Mouse (Mus musculus) heart, embryonic 10.5 days (tissue): ENCODE measurements at regions not wholly inside any gene's neighbourhood (a gene's known extent, or its start where the extent isn't known, plus 50 kb on each side); places are given as distances from the start of the nearest gene placed in this dataset.

ENCODE experiments used
- DNase-seq: peaks from one replicate; pipeline ENCODE4 v3.0.0-alpha.2; 2017; ENCODE audit warnings: low spot score
- H3K27ac ChIP-seq: fragments of 300-500 bp; sonication (generic); 2 replicates; pipeline ENCODE4 v1.5.1; 2016; ENCODE audit warnings: mild to moderate bottlenecking
- H3K27me3 ChIP-seq: fragments of 300-500 bp; sonication (generic); 2 replicates; pipeline ENCODE4 v1.6.1; 2016; ENCODE audit warnings: mild to moderate bottlenecking; ENCODE audit not compliant: poor library complexity, insufficient read depth, severe bottlenecking
- H3K36me3 ChIP-seq: fragments of 300-500 bp; sonication (generic); 2 replicates; pipeline ENCODE4 v1.6.1; 2016; ENCODE audit warnings: mild to moderate bottlenecking, moderate library complexity
- H3K4me1 ChIP-seq: fragments of 300-500 bp; sonication (generic); 2 replicates; pipeline ENCODE4 v1.6.1; 2016; ENCODE audit warnings: mild to moderate bottlenecking
- H3K4me3 ChIP-seq: fragments of 300-500 bp; sonication (generic); 2 replicates; pipeline ENCODE4 v1.5.1; 2016; ENCODE audit warnings: mild to moderate bottlenecking, moderate library complexity
- H3K9me3 ChIP-seq: fragments of 300-500 bp; sonication (generic); 2 replicates; pipeline ENCODE4 v1.6.1; 2016; ENCODE audit warnings: mild to moderate bottlenecking, moderate library complexity
- WGBS: fragments of 180-500 bp; shearing (Covaris S2); methylation state at CpG from one replicate; pipeline ENCODE4 v1.1.7; 2016; 5-methylcytosine and 5-hydroxymethylcytosine counted together

- WGBS: 72% methylated on average over 6 of the region's 6 CpGs
- DNase-seq: no peak
- Histone ChIP-seq H3K4me1 (no peaks in the 10 kb centered on the region), H3K9me3 (no peaks in the 10 kb centered on the region), H3K27ac (no peak overlapping the region), H3K4me3 (no peak overlapping the region), H3K36me3 (no peaks in the 10 kb centered on the region), H3K27me3 (no peaks in the 10 kb centered on the region)
These were observed 175.1 kb upstream of the Thbs1 start for GRCm38 (mm10) chr2:117936590-117936989.

- H3K4me1 ChIP-seq: no peaks in the 10 kb centered on the region
- no peak overlapping the region for H3K4me3 ChIP-seq
- no peaks in the 10 kb centered on the region for H3K36me3 ChIP-seq
- no peak overlapping the region for H3K27ac ChIP-seq
- no peaks in the 10 kb centered on the region for H3K9me3 ChIP-seq
- no peaks in the 10 kb centered on the region for H3K27me3 ChIP-seq
- no peak for DNase-seq
- WGBS: 74% methylated on average over 12 of the region's 12 CpGs
These were observed 173.2 kb upstream of the Thbs1 start for GRCm38 (mm10) chr2:117938283-117939049.

GRCm38 (mm10) chr2:117941517-117942096 is 170.1 kb upstream of the Thbs1 start:
- H3K4me1 ChIP-seq: no peaks in the 10 kb centered on the region
- no peak for DNase-seq
- no peaks in the 10 kb centered on the region for H3K9me3 ChIP-seq
- H3K36me3 ChIP-seq: no peaks in the 10 kb centered on the region
- H3K27me3 ChIP-seq: no peaks in the 10 kb centered on the region
- WGBS: 70% methylated on average over 6 of the region's 6 CpGs
- H3K27ac ChIP-seq: no peak overlapping the region
- no peak overlapping the region for H3K4me3 ChIP-seq

GRCm38 (mm10) chr2:117943666-117944065 is 168.0 kb upstream of the Thbs1 start:
- Histone ChIP-seq H3K27me3 (no peaks in the 10 kb centered on the region), H3K4me1 (no peaks in the 10 kb centered on the region), H3K36me3 (no peaks in the 10 kb centered on the region), H3K27ac (no peak overlapping the region), H3K9me3 (no peaks in the 10 kb centered on the region), H3K4me3 (no peak overlapping the region)
- 78% methylated on average over 5 of the region's 5 CpGs for WGBS
- DNase-seq: no peak

GRCm38 (mm10) chr2:117944325-117944724 is 167.4 kb upstream of the Thbs1 start:
- WGBS: 96% methylated on average over 1 of the region's 1 CpGs
- H3K4me3 ChIP-seq: no peak overlapping the region
- no peaks in the 10 kb centered on the region for H3K4me1 ChIP-seq

GRCm38 (mm10) chr2:117944942-117945341 is 166.7 kb upstream of the Thbs1 start:
- no peak for DNase-seq
- Histone ChIP-seq H3K27me3 (no peaks in the 10 kb centered on the region), H3K4me1 (no peaks in the 10 kb centered on the region), H3K4me3 (no peak overlapping the region), H3K36me3 (no peaks in the 10 kb centered on the region), H3K27ac (no peak overlapping the region), H3K9me3 (no peaks in the 10 kb centered on the region)
- WGBS: 82% methylated on average over 2 of the region's 2 CpGs

More at GRCm38 (mm10) chr2:117944325-117944724, 167.4 kb upstream of the Thbs1 start:
- Histone ChIP-seq H3K9me3 (no peaks in the 10 kb centered on the region), H3K27ac (no peak overlapping the region), H3K27me3 (no peaks in the 10 kb centered on the region), H3K36me3 (no peaks in the 10 kb centered on the region)
- no peak for DNase-seq

- 83% methylated on average over 5 of the region's 5 CpGs for WGBS
- Histone ChIP-seq H3K4me3 (no peak overlapping the region), H3K27ac (no peak overlapping the region), H3K36me3 (no peaks in the 10 kb centered on the region), H3K9me3 (no peaks in the 10 kb centered on the region), H3K27me3 (no peaks in the 10 kb centered on the region), H3K4me1 (no peaks in the 10 kb centered on the region)
- no peak for DNase-seq
These were observed 161.0 kb upstream of the Thbs1 start for GRCm38 (mm10) chr2:117950431-117951336.

- no peaks in the 10 kb centered on the region for H3K27me3 ChIP-seq
- no peak overlapping the region for H3K4me3 ChIP-seq
- DNase-seq: no peak
- H3K27ac ChIP-seq: no peak overlapping the region
- H3K36me3 ChIP-seq: no peaks in the 10 kb centered on the region
- WGBS: 74% methylated on average over 2 of the region's 2 CpGs
- no peaks in the 10 kb centered on the region for H3K9me3 ChIP-seq
- no peaks in the 10 kb centered on the region for H3K4me1 ChIP-seq
These were observed 160.3 kb upstream of the Thbs1 start for GRCm38 (mm10) chr2:117951337-117951718.

GRCm38 (mm10) chr2:117958737-117959136 is 152.9 kb upstream of the Thbs1 start:
- H3K9me3 ChIP-seq: no peaks in the 10 kb centered on the region
- WGBS: 83% methylated on average over 4 of the region's 4 CpGs
- no peaks in the 10 kb centered on the region for H3K27me3 ChIP-seq
- H3K4me1 ChIP-seq: peaks cover 7% of the 10 kb centered on the region; the same call in 1 of the 2 replicates
- H3K27ac ChIP-seq: no peak overlapping the region
- no peak overlapping the region for H3K4me3 ChIP-seq
- DNase-seq: no peak
- no peaks in the 10 kb centered on the region for H3K36me3 ChIP-seq

GRCm38 (mm10) chr2:117959440-117959839 is 152.2 kb upstream of the Thbs1 start:
- no peaks in the 10 kb centered on the region for H3K36me3 ChIP-seq
- no peaks in the 10 kb centered on the region for H3K27me3 ChIP-seq
- H3K9me3 ChIP-seq: no peaks in the 10 kb centered on the region
- H3K27ac ChIP-seq: no peak overlapping the region
- no peak for DNase-seq
- peaks cover 7% of the 10 kb centered on the region; the same call in 1 of the 2 replicates for H3K4me1 ChIP-seq
- H3K4me3 ChIP-seq: no peak overlapping the region

- Histone ChIP-seq H3K27ac (no peak overlapping the region), H3K9me3 (no peaks in the 10 kb centered on the region; the same call in 1 of the 2 replicates), H3K36me3 (no peaks in the 10 kb centered on the region), H3K27me3 (no peaks in the 10 kb centered on the region), H3K4me3 (no peak overlapping the region), H3K4me1 (peaks cover 7% of the 10 kb centered on the region; the same call in 1 of the 2 replicates)
- DNase-seq: no peak
- 63% methylated on average over 4 of the region's 4 CpGs for WGBS
These were observed 149.1 kb upstream of the Thbs1 start for GRCm38 (mm10) chr2:117962531-117962930.

GRCm38 (mm10) chr2:117963526-117963925 is 148.2 kb upstream of the Thbs1 start:
- Histone ChIP-seq H3K4me3 (no peak overlapping the region), H3K27ac (no peak overlapping the region), H3K36me3 (no peaks in the 10 kb centered on the region), H3K27me3 (no peaks in the 10 kb centered on the region), H3K9me3 (no peaks in the 10 kb centered on the region; the same call in 1 of the 2 replicates), H3K4me1 (peaks cover 7% of the 10 kb centered on the region; the same call in 1 of the 2 replicates)
- no peak for DNase-seq
- 74% methylated on average over 2 of the region's 2 CpGs for WGBS

GRCm38 (mm10) chr2:117965758-117966157 is 145.9 kb upstream of the Thbs1 start:
- no peaks in the 10 kb centered on the region for H3K36me3 ChIP-seq
- H3K27me3 ChIP-seq: no peaks in the 10 kb centered on the region
- no peaks in the 10 kb centered on the region; the same call in 1 of the 2 replicates for H3K9me3 ChIP-seq
- WGBS: 85% methylated on average over 4 of the region's 4 CpGs
- H3K4me1 ChIP-seq: peaks cover 7% of the 10 kb centered on the region; the same call in 1 of the 2 replicates
- H3K27ac ChIP-seq: no peak overlapping the region
- no peak overlapping the region for H3K4me3 ChIP-seq
- no peak for DNase-seq
